8 mouse cellular contexts compared by ENCODE assay signal in the genomic region with DNA sequence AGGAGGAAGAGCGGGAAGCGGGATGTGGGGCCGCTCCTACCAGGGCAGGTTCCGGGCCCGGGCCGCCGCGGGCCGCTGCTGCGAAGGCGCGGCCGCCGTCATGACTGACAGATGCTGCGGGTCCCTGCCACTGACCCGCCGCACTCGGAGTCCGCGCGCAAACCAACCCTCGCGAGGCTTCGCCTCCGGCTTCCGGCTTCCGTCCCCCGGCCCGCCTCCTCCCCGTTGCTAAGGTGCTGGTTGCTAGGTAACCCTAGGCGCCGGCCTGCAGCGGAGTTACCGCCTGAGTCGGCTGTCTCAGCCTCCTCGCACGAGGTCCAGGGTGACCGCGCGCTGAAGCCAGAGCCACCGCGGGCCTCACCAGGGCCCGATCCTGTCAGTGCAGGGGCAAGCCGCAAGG. TPM values are rescaled to one million over a fixed set of nuclear protein-coding genes. Genes with fewer than 3 reads are reported as not detected.
DNase-seq lines count a peak whose midpoint lies in the region; ATAC-seq and TF ChIP-seq lines count a peak whose summit lies in the region.

Gene Rfc5, minus strand, starts transcription at position 171 of the 400 bp plus-strand sequence.

- TF ChIP-seq CTCF in midbrain, postnatal 0 days (IDR thresholded peaks at IDR 0.05), result no peak; the same call in 1 of the 2 replicates

- H3K9me3 ChIP-seq in embryonic facial prominence, embryonic 14.5 days (ENCODE audit: control insufficient read depth, low read length), result 0 out of 2 replicates have a peak, but pooled peaks cover 7% of the 10 kb centered on the region
- no peaks in the 10 kb centered on the region for H3K9me3 ChIP-seq in limb, embryonic 14.5 days (ENCODE audit: control insufficient read depth, low read length)
- no peaks in the 10 kb centered on the region for H3K9me3 ChIP-seq in midbrain, postnatal 0 days (ENCODE audit: low read length)

- DNase-seq in 3T3-L1 (ENCODE audit: low read depth, low spot score), result peak; percentile 95
- peak; percentile 94 to 95 for DNase-seq in adrenal gland, postnatal 4 days (ENCODE audit: low spot score in 2 of 2)
- DNase-seq in embryonic facial prominence, embryonic 14.5 days (ENCODE audit: low spot score), result peak; percentile 97
- DNase-seq in heart, adult 8-10 months (ENCODE audit: low spot score), result peak; percentile 92
- DNase-seq in kidney, adult 9 months, result peak; percentile 95
- DNase-seq in limb, embryonic 14.5 days (ENCODE audit: low spot score), result peak; percentile 94
- DNase-seq in midbrain, postnatal 0 days (ENCODE audit: low spot score), result peak; percentile 96
- DNase-seq in spleen, postnatal 14 days (ENCODE audit: low spot score in 2 of 2), result peak; percentile 87 to 95

- WGBS in embryonic facial prominence, embryonic 14.5 days, result 1% methylated on average over 22 of the region's 44 CpGs
- 0% methylated on average over 33 of the region's 44 CpGs for WGBS in limb, embryonic 14.5 days
- WGBS in midbrain, postnatal 0 days, result under 1% methylated on average over 43 of the region's 44 CpGs

- H3K4me1 ChIP-seq in embryonic facial prominence, embryonic 14.5 days (ENCODE audit: control insufficient read depth, insufficient read depth, low read length), result 0 out of 2 replicates have a peak, but pooled peaks cover 7% of the 10 kb centered on the region
- H3K4me1 ChIP-seq in limb, embryonic 14.5 days (ENCODE audit: control insufficient read depth, insufficient read depth, low read length), result peaks cover 3% of the 10 kb centered on the region; the same call in 1 of the 2 replicates
- 0 out of 2 replicates have a peak, but pooled peaks cover 5% of the 10 kb centered on the region for H3K4me1 ChIP-seq in midbrain, postnatal 0 days (ENCODE audit: insufficient read depth, low read length)

- peak within 1 kb of the TSS; percentile 86 for H3K4me3 ChIP-seq in embryonic facial prominence, embryonic 14.5 days (ENCODE audit: low read depth, low read length)
- peak within 1 kb of the TSS; percentile 59 for H3K4me3 ChIP-seq in limb, embryonic 14.5 days (replicated peaks; ENCODE audit: low read length)
- H3K4me3 ChIP-seq in midbrain, postnatal 0 days (ENCODE audit: low read depth, low read length), result peak within 1 kb of the TSS; percentile 75

- peak within 1 kb of the TSS; percentile 88 for H3K4me2 ChIP-seq in embryonic facial prominence, embryonic 14.5 days (ENCODE audit: low read depth, low read length)
- peak within 1 kb of the TSS; percentile 54 for H3K4me2 ChIP-seq in limb, embryonic 14.5 days (replicated peaks; ENCODE audit: low read depth, low read length, severe bottlenecking)
- peak within 1 kb of the TSS; percentile 91 for H3K4me2 ChIP-seq in midbrain, postnatal 0 days (ENCODE audit: low read depth, low read length, poor library complexity, severe bottlenecking)

- no peaks in the 10 kb centered on the region for H3K27me3 ChIP-seq in embryonic facial prominence, embryonic 14.5 days (replicated peaks; ENCODE audit: control insufficient read depth, insufficient read depth, low read length)
- H3K27me3 ChIP-seq in limb, embryonic 14.5 days (ENCODE audit: control insufficient read depth, insufficient read depth, low read length), result no peaks in the 10 kb centered on the region
- H3K27me3 ChIP-seq in midbrain, postnatal 0 days (ENCODE audit: insufficient read depth, low read length), result no peaks in the 10 kb centered on the region

- peaks cover 26% of the 10 kb centered on the region for H3K36me3 ChIP-seq in embryonic facial prominence, embryonic 14.5 days (ENCODE audit: control insufficient read depth, insufficient read depth, low read length)
- peaks cover 20% of the 10 kb centered on the region for H3K36me3 ChIP-seq in limb, embryonic 14.5 days (ENCODE audit: control insufficient read depth, insufficient read depth, low read length)
- H3K36me3 ChIP-seq in midbrain, postnatal 0 days (ENCODE audit: insufficient read depth, low read length), result peaks cover 12% of the 10 kb centered on the region; the same call in 1 of the 2 replicates

- peak within 1 kb of the TSS; percentile 67 for H3K27ac ChIP-seq in embryonic facial prominence, embryonic 14.5 days (replicated peaks; ENCODE audit: low read depth, low read length)
- H3K27ac ChIP-seq in limb, embryonic 14.5 days (replicated peaks; ENCODE audit: low read depth, low read length), result no peak within 1 kb of the TSS; the same call in 1 of the 2 replicates
- H3K27ac ChIP-seq in midbrain, postnatal 0 days (ENCODE audit: low read depth, low read length), result peak within 1 kb of the TSS; percentile 68

- peak; percentile 98 for ATAC-seq in embryonic facial prominence, embryonic 14.5 days (ENCODE audit: low read depth)
- ATAC-seq in limb, embryonic 14.5 days (ENCODE audit: low FRiP score, low read depth), result peak; percentile 97
- peak; percentile 95 for ATAC-seq in midbrain, postnatal 0 days (ENCODE audit: low FRiP score)

- TF ChIP-seq POLR2A in limb, embryonic 14.5 days (IDR thresholded peaks at IDR 0.05; ENCODE audit: borderline replicate concordance, extremely low read depth, insufficient read depth, insufficient read length), result no peak

- peak within 1 kb of the TSS; percentile 96 for H3K9ac ChIP-seq in embryonic facial prominence, embryonic 14.5 days (ENCODE audit: low read depth, low read length)
- H3K9ac ChIP-seq in limb, embryonic 14.5 days (ENCODE audit: low read depth, low read length, severe bottlenecking), result peak within 1 kb of the TSS; percentile 76
- peak within 1 kb of the TSS; percentile 79 for H3K9ac ChIP-seq in midbrain, postnatal 0 days (replicated peaks; ENCODE audit: low read length, poor library complexity, severe bottlenecking)

RNA-seq across cellular contexts. Expression of gene Rfc5, which starts in this region (rescaled TPM):
- 10 to 100 TPM; 36.6 to 47.8 TPM for total RNA-seq in adrenal gland, postnatal 4 days (2021)
- 61.9 and 69.1 TPM in 2 replicates for polyA plus RNA-seq in embryonic facial prominence, embryonic 14.5 days (2014; fragmentation: Nextera tagmentation; extraction: Ambion mirVana)
- 1 to 10 TPM; 1.5 to 2.9 (median 2.1) TPM for total RNA-seq in heart, adult 8-10 months (2022)
- polyA plus RNA-seq in limb, embryonic 14.5 days (2012; rRNA removed), result 54.3 and 54.7 TPM in 2 replicates
- polyA plus RNA-seq in limb, embryonic 14.5 days (2014; fragmentation: Nextera tagmentation; extraction: Ambion mirVana), result 73.1 and 74.7 TPM in 2 replicates
- total RNA-seq in midbrain, postnatal 0 days (2014; rRNA removed), result 12.0 and 15.2 TPM in 2 replicates
- 22.0 and 22.1 TPM in 2 replicates for polyA plus RNA-seq in midbrain, postnatal 0 days (2015; fragmentation: Nextera tagmentation; extraction: Ambion mirVana)
